Mouse (Mus musculus): ENCODE measurements around the gene Prkaca. TPM values are rescaled to one million over a fixed set of nuclear protein-coding genes. Genes with fewer than 3 reads are reported as not detected.
A peak's percentile ranks its signal among the peaks of the same experiment; 100 is the strongest.
"Not testable (repeated sequence)": the region's sequence is repeated elsewhere in the genome, so short reads cannot be mapped to it uniquely, and the experiment has no call there.

Gene Prkaca
- total RNA-seq, 2 experiments from 2014 or later = 7.1 to 9.8 TPM

GRCm38 (mm10) chr8:83998231-83999056, 25.7 kb downstream of the Prkaca start:
- ATAC-seq (replicated peaks; ENCODE audit: low FRiP score, poor library complexity, severe bottlenecking) = peak; percentile 39

DNA sequence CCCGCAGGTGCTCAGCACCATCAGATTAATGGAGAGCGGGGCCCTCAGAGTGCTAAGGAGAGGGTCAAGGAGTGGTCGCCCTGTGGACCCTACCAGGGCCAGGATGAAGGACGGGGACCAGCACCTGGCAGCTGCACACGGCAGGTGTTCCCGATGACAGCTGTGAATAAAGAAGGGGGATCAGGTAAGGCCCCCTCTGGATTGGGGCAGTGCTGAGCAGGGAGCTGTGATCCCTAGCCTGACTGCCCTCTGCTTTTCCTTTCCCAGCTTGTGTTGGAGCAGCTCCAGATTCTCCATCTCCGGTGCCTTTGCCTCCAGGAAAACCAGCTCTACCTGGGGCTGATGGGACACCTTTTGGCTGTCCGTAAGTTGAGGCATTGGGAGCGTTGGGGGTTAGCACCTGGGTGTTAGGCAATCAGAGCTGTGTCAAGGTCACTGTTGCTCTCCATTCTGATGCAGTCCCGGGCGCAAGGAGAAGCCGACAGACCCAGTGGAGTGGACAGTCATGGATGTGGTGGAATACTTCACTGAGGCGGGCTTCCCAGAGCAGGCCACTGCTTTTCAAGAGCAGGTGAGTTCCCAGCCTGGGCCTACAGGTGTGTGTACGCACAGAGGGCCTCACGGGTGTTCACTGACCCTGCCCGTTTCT, 26.4 kb downstream of the Prkaca start:
- ATAC-seq (replicated peaks; ENCODE audit: low FRiP score, poor library complexity, severe bottlenecking) = no peak

DNA sequence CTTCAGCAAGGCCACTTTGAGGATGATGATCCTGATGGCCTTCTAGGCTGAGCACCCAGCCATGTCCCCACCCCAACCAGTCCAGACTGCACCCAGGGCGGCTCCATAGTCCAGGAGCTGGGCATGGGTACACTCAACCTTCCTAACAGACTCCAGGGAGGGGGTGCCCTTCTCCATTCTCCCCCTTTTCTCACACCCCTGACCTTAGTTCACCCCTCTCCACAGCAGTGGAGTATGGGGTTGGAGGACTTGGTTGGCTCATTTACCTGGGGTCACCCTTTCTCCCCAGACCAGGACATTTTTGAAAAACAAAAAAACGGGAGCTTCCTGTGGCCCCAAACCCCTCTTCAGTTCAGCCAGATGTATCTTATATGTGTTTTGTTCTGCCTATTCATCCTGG, 27.0 kb downstream of the Prkaca start:
- no peak for ATAC-seq (replicated peaks; ENCODE audit: low FRiP score, poor library complexity, severe bottlenecking)

GRCm38 (mm10) chr8:84001281-84002000, 28.6 kb downstream of the Prkaca start, which contains the start of gene 1700067K01Rik:
TSS of gene 1700067K01Rik (plus strand) at chr8:84001502.
- no peak for ATAC-seq (replicated peaks; ENCODE audit: low FRiP score, poor library complexity, severe bottlenecking)

GRCm38 (mm10) chr8:84002957-84003611, 30.3 kb downstream of the Prkaca start:
- ATAC-seq (replicated peaks; ENCODE audit: low FRiP score, poor library complexity, severe bottlenecking) = no peak

DNA sequence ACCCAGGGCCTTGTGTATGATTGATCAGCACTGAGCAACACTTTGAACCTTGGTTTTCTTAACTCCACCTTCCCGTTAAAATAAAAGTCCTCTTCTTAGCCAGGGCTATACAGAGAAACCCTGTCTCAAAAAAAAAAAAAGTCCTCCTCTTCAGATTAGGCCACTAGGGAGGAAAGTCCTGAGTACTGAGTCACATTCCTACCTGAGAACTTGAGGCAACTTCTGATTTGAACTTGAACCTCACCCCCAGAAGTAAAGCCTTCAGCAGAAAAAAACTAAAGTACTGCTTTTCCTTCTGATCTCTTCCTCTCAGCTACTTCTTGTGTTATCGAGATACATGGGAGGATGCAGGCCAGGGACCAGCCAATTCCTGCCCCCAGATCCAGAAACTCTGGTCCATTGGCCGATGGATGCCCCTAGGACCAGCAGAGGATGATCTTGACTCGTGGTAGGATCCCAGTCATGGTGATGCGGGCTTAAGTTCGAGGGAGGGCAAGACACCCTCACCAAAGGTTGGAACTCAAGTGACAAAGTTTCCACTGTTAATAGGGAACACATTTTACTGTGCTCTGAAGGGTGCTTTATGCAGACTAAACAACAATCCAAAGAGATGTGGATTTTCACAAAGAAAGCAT, 30.9 kb downstream of the Prkaca start:
- ATAC-seq (replicated peaks; ENCODE audit: low FRiP score, poor library complexity, severe bottlenecking) = no peak

DNA sequence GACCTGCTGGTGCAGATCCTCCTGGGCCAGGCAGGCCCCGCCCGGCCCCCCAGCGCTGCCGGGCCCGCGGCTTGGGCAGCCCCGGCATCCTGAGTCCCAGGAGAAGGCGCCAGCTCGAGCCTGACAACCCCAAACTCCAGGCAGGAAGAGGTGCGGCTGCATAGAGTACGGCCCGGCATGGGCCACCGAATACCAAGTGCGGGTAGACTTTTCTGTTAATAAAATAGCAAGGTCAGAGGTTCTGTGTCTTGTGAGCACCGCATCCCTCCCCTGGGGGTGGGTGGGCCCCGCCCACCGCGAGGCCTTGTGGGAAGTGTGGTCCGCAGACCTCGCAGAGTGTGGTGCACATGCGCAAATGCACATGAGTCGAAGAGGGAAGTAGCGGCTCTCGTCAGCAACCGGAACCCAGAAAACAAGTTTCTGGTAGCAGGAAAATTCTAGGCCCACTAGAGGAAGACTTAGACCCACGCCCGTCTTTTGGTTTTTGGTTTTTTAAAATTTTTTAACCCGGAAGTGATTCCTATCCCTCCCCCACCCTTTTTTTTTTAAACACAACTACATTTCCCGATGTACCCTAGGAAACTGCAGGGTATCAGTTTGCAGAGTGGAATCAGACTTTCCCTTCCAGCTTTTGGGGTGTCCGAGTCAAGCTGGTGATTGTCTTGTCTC, 31.9 kb downstream of the Prkaca start:
- peak; percentile 98 for ATAC-seq (replicated peaks; ENCODE audit: low FRiP score, poor library complexity, severe bottlenecking)

GRCm38 (mm10) chr8:84005502-84005901, 32.7 kb downstream of the Prkaca start:
- not testable (repeated sequence) for ATAC-seq (replicated peaks; ENCODE audit: low FRiP score, poor library complexity, severe bottlenecking)

GRCm38 (mm10) chr8:84008362-84008761, 35.6 kb downstream of the Prkaca start:
- no peak for ATAC-seq (replicated peaks; ENCODE audit: low FRiP score, poor library complexity, severe bottlenecking)

- peak; percentile 81 for ATAC-seq (replicated peaks; ENCODE audit: low FRiP score, poor library complexity, severe bottlenecking)
These were observed 37.1 kb downstream of the Prkaca start for GRCm38 (mm10) chr8:84009876-84010275.

DNA sequence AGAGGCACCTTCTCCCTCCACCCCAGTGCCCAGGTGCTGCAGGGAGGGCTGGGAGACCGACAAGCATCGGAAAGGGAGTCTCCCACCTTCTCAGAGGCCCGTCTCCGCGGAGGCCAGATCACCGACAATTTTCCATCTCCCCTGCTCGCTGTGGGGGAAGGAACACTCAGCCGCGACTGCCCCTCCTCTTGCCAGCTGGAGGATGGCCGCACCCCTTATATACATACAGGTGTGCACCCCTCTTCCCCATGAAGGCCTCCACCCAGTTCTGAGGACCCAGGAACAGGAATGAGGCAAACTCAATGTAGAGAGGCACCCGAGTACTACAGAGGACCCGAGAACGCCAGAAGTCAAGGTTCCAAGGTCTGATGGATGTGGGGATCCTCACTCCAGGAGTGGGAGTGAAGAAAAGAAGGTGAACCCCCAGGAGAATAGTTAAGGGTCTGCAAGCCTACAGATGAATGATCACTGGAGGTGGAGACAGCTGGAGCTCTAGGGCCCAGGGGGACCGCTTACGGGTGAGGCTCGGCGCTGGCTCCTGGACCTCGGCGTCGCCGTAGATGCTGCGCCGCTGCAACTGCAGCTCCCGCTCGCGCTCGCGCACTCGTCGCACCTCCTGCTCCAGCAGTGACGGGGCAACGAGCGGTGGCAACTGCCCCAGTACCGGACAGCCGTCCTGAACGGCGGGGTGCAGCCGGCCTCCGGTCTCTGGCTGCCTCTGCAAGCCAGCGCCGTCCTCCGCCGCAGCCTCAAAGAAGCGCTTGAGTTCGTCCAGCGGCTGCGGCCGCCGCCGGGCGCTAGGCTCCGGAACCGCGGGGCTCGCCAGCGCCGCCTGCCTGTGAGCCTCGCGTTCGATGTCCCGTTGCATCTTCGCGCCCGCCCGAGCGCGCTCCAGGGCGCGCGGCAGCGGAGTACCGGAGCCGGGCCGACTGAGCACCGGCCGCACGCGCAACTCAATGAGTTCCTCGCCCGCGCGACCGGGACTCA, 38.1 kb downstream of the Prkaca start:
- ATAC-seq (replicated peaks; ENCODE audit: low FRiP score, poor library complexity, severe bottlenecking) = peak; percentile 52; the same call in 1 of the 2 replicates

- ATAC-seq (replicated peaks; ENCODE audit: low FRiP score, poor library complexity, severe bottlenecking) = no peak
These were observed 39.1 kb downstream of the Prkaca start, which contains the start of gene 2210011C24Rik for GRCm38 (mm10) chr8:84011705-84012498. TSS of gene 2210011C24Rik (minus strand) at chr8:84012171.

- ATAC-seq (replicated peaks; ENCODE audit: low FRiP score, poor library complexity, severe bottlenecking) = no peak
These were observed 39.8 kb downstream of the Prkaca start for GRCm38 (mm10) chr8:84012499-84013165.

DNA sequence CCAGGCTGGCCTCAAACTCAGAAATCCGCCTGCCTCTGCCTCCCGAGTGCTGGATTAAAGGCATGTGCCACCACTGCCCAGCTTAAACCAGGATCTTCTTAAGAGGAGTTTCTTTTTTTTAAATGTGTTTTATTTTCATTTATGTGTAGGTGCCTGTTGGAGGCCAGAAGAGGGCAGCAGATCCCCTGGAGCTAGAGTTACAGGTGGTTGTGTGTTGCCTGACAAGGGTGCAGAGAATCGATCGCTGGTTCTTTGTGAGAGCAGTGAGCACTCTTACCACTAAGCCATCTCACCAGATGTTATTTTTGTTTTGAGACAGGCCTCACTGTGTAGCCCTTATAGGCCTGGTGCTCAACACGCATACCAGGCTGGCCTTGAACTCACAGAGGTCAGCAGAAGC, 43.0 kb downstream of the Prkaca start:
- ATAC-seq (replicated peaks; ENCODE audit: low FRiP score, poor library complexity, severe bottlenecking) = no peak

DNA sequence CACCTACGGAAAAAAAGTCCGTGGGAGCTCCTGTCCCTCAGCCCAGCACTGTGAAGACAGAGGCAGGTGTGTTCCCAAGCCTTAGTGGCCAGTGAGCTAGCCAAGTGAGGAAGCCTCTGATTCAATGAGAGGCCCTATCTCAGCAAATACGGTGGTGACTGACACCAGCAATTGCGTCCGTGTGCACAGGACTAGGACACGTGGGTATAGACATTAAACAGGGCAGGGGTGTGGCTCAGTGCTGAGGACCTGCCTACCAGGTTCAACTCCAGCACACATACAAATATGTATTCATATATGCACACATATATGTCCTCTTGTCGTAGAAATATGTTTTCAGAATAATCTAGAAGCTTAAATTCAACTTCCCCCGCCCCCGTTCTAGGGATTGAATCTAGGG, 46.9 kb downstream of the Prkaca start:
- no peak for ATAC-seq (replicated peaks; ENCODE audit: low FRiP score, poor library complexity, severe bottlenecking)

- ATAC-seq (replicated peaks; ENCODE audit: low FRiP score, poor library complexity, severe bottlenecking) = no peak
These were observed 48.3 kb downstream of the Prkaca start, which contains the start of gene Palm3 for GRCm38 (mm10) chr8:84021096-84021495. TSS of gene Palm3 (plus strand) at chr8:84021471.

All from erythroblast, adult 5-6 weeks (primary cell).